Mouse (Mus musculus): Measurements from ENCODE around the gene Myo15b.

The Myo15b gene

GRCm38 (mm10) chr11:115858354-115858753, at the start of gene Myo15b:
Gene Myo15b (plus strand): TSS chr11:115858406.
- DNase-seq: no peak

DNA sequence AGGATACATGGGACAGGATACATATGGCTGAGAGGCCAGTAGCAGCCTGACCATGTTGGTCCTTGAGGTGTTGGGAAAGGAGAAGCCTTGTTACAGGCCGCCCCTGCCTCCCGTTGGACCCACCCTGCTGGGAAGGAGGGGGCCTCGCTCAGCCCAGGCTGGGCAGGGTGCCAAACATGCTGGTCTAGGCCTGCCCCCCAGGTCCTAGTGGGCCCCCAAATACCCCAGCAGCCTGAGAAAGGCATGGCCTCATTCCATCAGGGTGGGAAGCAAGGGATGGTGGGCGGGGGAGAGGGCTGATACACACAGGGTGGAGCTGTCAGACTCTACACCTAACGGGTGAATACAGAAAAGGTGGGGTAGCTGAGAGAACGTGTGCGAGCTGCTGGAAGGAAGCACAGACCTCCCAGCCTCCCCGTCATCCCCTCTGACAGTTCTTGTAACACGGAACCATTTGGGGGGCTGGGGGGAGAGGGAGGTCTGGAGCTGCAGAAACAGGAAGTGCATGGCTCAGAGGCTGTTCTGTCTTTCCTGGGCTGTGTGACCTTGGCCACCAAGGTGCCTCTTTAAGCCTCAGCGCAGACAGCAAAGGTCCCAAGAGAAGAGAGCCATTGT, 49.4 kb upstream of the Myo15b start:
- no peak for DNase-seq

- no peak for DNase-seq
Observed at GRCm38 (mm10) chr11:115809311-115809781, 48.9 kb upstream of the Myo15b start.

GRCm38 (mm10) chr11:115810377-115810776, 47.8 kb upstream of the Myo15b start:
- no peak for DNase-seq

GRCm38 (mm10) chr11:115811381-115812093, 46.7 kb upstream of the Myo15b start:
- no peak for DNase-seq

GRCm38 (mm10) chr11:115812095-115812494, 46.1 kb upstream of the Myo15b start:
- DNase-seq: no peak

- DNase-seq: peak; percentile 57
Observed at GRCm38 (mm10) chr11:115812533-115813420, 45.4 kb upstream of the Myo15b start.

GRCm38 (mm10) chr11:115813507-115814296, 44.5 kb upstream of the Myo15b start, which contains the start of gene Caskin2:
Gene Caskin2 (minus strand): TSS chr11:115813639.
- DNase-seq: peak; percentile 95

- DNase-seq: peak; percentile 86
Observed at GRCm38 (mm10) chr11:115814605-115815450, 43.4 kb upstream of the Myo15b start, which contains the start of gene Tsen54. Gene Tsen54 (plus strand): TSS chr11:115814724.

DNA sequence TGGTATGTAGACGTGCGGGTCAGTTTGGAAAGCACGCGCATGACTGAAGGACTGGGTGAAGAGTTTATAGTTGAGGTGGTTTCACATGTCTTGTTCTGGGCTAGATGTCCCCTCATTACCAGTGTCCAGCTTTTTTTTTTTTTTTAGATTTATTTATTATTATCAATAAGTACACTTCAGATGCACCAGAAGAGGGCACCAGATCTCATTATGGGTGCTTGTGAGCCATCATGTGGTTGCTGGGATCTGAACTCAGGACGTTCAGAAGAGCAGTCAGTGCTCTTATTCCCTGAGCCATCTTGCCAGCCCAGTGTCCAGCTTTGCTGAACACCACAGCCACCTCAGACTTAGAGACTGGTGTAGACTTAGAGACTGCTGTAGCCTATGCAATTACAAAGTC, 40.9 kb upstream of the Myo15b start:
- no peak for DNase-seq

GRCm38 (mm10) chr11:115819915-115820623, 38.1 kb upstream of the Myo15b start:
- no peak for DNase-seq

DNA sequence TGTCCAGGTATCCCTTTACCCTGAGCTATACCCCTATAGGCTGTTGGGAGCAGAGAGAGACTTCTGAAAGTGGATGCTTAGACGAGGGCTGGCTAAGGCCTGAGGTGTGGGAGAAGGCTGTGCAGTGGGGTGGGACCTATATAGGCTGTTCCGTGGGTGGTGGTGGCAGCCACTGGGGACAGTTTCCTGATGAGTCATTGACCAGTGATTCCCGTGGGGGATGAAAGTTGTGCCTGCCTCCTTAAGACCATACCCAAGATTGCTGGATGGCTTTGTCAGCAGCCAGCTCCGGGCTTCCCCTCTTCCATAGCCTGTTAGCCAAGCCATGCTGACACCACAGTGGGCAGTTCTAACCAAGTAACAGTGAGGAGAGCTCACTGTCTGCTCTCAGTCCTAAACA, 37.2 kb upstream of the Myo15b start:
- DNase-seq: no peak

DNA sequence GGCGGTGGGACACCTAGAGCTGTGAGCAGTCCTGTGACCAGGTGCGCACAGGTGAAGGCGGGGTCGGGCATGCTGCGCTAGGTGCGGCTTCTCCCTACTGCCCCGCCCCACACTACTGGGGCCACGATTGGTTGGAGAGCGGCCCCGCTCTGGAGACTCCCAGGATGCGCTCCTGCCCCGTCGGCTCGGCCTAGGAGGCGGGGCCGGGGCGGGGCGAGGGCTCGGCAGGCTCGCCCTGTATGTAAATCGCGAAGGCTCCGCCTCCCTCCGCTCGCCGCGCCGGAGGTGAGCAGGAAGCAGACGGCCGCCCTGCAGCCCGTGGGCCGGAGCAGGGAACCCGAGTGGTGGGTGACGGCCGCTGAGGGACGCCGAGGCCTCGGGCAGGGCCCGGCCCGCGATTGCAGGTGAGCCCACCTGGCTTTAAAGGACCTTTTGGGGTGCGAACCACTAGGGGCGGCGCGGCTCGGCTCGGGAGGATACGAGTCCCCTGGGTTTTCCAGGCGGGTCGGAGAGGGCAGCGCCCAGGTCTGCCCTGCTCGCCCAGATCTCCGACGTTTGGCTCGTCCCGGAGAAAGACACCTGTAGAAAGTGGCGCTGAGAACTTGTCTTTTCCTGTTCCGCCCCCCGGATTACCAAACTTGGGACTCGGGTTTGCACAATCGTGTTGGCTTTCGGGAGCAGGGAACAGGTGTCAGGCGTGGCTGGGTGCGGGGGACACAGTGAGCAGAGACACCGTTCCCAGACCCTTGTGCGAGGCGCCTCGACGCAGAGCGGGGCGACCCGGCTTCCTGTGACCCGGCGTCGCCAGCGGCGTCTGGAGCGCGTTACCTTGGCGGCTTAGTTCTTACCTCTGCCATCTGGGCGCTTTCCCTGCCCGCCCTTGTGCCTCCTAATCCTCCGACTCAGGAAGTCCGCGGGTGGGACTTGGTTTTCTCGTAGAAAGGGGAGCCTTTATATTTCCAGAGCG, 34.1 kb upstream of the Myo15b start, which contains the start of gene Llgl2:
Gene Llgl2 (plus strand): TSS at position 276 of the 967 bp plus-strand sequence.
- peak; percentile 85 for DNase-seq

- no peak for DNase-seq
Observed at GRCm38 (mm10) chr11:115824813-115825212, 33.4 kb upstream of the Myo15b start.

DNA sequence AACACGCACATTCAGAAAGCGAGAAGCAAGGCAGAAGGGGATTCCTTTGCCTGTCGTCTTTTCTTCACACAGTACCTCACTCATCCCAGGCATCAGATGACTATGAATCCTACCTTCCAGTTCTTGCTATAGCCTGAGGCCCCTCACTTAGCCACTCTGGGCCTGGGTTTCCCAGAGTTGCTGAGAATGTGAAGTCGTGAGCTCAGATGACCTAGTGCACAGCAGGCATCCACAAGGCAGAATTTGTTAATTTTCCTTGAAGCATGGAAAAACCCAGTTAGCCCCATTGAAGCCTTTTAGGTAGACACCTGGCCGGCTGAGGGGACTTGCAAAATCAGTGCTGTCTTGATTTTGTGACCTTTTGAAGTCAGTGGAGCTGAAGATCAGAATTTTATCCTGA, 31.7 kb upstream of the Myo15b start:
- DNase-seq: no peak

DNA sequence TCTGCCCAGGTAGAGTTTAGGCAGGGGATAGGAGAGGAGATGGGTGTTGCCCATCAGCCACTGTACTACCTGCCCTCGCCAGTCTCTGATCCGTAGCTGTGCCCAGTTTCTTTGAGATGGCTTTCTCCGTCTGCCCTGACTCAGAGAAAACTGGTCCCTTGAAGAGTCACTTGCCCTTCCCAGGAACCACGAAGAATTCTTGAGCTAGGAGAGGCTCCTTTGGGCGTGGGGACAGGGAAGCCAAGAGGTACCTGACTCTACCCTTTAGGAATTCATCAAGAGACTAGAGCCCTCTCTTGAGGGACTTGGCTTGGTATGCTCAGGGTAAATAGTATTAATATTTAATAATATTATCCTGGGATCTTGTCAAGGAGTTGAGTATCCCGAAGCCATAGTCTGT, 30.6 kb upstream of the Myo15b start:
- no peak for DNase-seq

GRCm38 (mm10) chr11:115829036-115829435, 29.2 kb upstream of the Myo15b start:
- no peak for DNase-seq

DNA sequence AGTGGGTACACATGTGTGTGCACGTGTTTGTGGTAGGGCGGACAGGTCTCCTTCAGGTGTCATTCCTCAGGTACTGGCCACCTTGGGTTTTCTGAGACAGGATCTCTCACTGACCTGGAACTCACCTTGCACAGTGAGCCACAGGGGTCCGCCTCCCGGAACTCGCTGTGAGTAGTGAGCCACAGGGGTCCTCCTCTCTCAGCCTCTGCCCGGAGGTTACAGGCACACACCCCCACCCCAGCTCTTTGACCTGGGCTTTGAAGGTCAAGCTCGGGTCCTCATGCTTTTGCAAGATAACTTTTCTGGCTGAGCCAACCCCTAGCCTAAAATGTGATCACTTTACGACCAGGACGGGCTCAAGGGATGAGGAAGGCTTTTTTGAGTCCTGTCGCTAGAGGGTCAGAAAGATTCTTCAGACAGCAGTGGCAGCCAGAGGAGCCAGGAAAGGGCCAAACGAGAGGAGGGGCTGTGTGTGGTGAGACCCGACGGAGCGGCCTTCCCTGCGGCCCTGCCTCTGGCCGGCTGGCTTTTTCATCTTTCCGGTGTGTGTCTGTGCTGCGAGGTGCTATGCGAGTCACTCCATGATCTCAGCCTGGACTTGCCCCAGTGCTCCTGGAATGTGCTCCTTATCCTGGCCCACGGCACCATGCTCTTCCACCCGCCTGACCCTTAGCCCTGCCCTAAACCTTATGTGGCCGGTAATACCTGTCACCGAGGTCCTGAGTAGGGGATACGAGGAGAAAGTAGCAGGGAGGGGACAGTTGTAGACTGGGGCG, 27.5 kb upstream of the Myo15b start:
- no peak for DNase-seq

DNA sequence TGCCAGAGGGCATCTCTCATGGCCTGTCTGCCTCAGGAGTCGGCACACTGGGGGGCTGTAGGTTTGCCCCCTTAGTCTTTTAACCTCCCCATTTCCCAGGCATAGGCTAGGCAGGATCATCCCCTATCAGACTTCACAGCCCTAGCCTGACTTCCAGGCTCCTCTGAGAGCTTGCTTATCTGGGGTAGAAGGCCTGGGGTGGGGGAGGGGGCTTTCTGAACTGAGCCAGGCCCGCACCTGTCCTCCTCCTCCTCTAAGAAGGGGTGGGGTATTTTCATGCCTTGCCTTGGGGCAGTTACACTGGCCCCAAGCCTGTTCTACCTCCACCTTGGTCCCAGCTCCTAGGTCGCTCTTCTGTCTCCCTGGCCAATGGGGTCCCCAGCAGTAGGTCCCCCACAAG, 26.7 kb upstream of the Myo15b start:
- no peak for DNase-seq
